Mouse (Mus musculus) ES-E14 (cell line): ENCODE measurements around the gene Ankib1.

Experiments
- CHD2 ChIP-seq: IDR thresholded peaks from 2 replicates; pipeline ENCODE4 v1.6.1; 2014; ENCODE audit warnings: mild to moderate bottlenecking, low read depth, low read length, inconsistent platforms
- HCFC1 ChIP-seq: IDR thresholded peaks from 2 replicates; pipeline ENCODE4 v1.6.1; 2012; ENCODE audit warnings: low read length, inconsistent platforms, borderline replicate concordance; ENCODE audit not compliant: insufficient read depth
- MAFK ChIP-seq: IDR thresholded peaks from 2 replicates; pipeline ENCODE4 v1.6.1; 2014; ENCODE audit warnings: mild to moderate bottlenecking, low read depth, low read length, inconsistent platforms; ENCODE audit not compliant: insufficient read depth
- ZC3H11A ChIP-seq: IDR thresholded peaks from 2 replicates; pipeline ENCODE4 v1.6.1; 2012; ENCODE audit warnings: low read depth, mild to moderate bottlenecking, inconsistent platforms, low read length, borderline replicate concordance
- ZNF384 ChIP-seq: IDR thresholded peaks from 2 replicates; pipeline ENCODE4 v1.6.1; 2012; ENCODE audit warnings: low read depth, low read length, inconsistent platforms

- TF ChIP-seq MAFK (no peak), CHD2 (no peak), HCFC1 (no peak), ZNF384 (no peak), ZC3H11A (no peak)
Measured at GRCm38 (mm10) chr5:3808472-3808871, 5.7 kb upstream of the Ankib1 start.
